Mouse (Mus musculus) cortical plate, adult 2 months (tissue): ENCODE data around the gene Slc26a5.

Experiments used
- CTCF ChIP-seq: fragments of 200-500 bp; IDR thresholded peaks from 2 replicates; pipeline ENCODE4 v1.5.1; 2011; ENCODE audit warnings: mild to moderate bottlenecking, control low read depth, low read length; ENCODE audit not compliant: insufficient read depth; ENCODE audit errors: extremely low read depth
- POLR2A ChIP-seq: fragments of 200-500 bp; IDR thresholded peaks from 2 replicates; pipeline ENCODE4 v1.6.1; 2011; ENCODE audit warnings: mild to moderate bottlenecking, low read length, control low read depth; ENCODE audit not compliant: insufficient read depth; ENCODE audit errors: extremely low read depth

- TF ChIP-seq POLR2A: no peak
- no peak for TF ChIP-seq CTCF
Observed at GRCm38 (mm10) chr5:21909713-21910112, 44.3 kb upstream of the Slc26a5 start.
